Mouse (Mus musculus): Measurements from ENCODE around the gene Prpf19. TPM values are rescaled to one million over a fixed set of nuclear protein-coding genes. Genes with fewer than 3 reads are reported as not detected.

Gene Prpf19
- polyA plus RNA-seq (2015; fragmentation: Nextera tagmentation; extraction: Ambion mirVana), result 35.9 and 37.7 TPM in 2 replicates

- no peaks in the 10 kb centered on the region for H3K27me3 ChIP-seq (ENCODE audit: control insufficient read depth, insufficient read depth, low read length)
- peaks cover 18% of the 10 kb centered on the region for H3K4me1 ChIP-seq (ENCODE audit: control insufficient read depth, insufficient read depth, low read length)
- under 1% methylated on average over 43 of the region's 43 CpGs for WGBS
- H3K4me3 ChIP-seq (ENCODE audit: low read length), result peak within 1 kb of the TSS; percentile 79
- peak within 1 kb of the TSS; percentile 80 for H3K4me2 ChIP-seq (ENCODE audit: low read depth, low read length)
- H3K36me3 ChIP-seq (ENCODE audit: control insufficient read depth, insufficient read depth), result peaks cover 15% of the 10 kb centered on the region
- peak within 1 kb of the TSS; percentile 90 for H3K9ac ChIP-seq (ENCODE audit: low read length)
- H3K27ac ChIP-seq (ENCODE audit: low read length), result peak within 1 kb of the TSS; percentile 92
- H3K9me3 ChIP-seq (replicated peaks; ENCODE audit: control insufficient read depth, low read length), result no peaks in the 10 kb centered on the region
- peak; percentile 92 for ATAC-seq (replicated peaks; ENCODE audit: extremely low read depth, insufficient read depth, low FRiP score)
Observed at GRCm38 (mm10) chr19:10895016-10895528, at the start of gene Prpf19. Gene Prpf19 (plus strand): TSS chr19:10895231.

GRCm38 (mm10) chr19:10845454-10845853 is 49.6 kb upstream of the Prpf19 start:
- Histone ChIP-seq H3K4me3 (ENCODE audit: low read length) (no peak overlapping the region), H3K9me3 (replicated peaks; ENCODE audit: control insufficient read depth, low read length) (no peaks in the 10 kb centered on the region), H3K36me3 (ENCODE audit: control insufficient read depth, insufficient read depth) (no peaks in the 10 kb centered on the region), H3K9ac (ENCODE audit: low read length) (no peak overlapping the region), H3K27ac (ENCODE audit: low read length) (no peak overlapping the region), H3K4me2 (ENCODE audit: low read depth, low read length) (no peak overlapping the region), H3K4me1 (ENCODE audit: control insufficient read depth, insufficient read depth, low read length) (peaks cover 4% of the 10 kb centered on the region; the same call in 1 of the 2 replicates), H3K27me3 (ENCODE audit: control insufficient read depth, insufficient read depth, low read length) (peaks cover 2% of the 10 kb centered on the region; the same call in 1 of the 2 replicates)
- no peak for ATAC-seq (replicated peaks; ENCODE audit: extremely low read depth, insufficient read depth, low FRiP score)
- WGBS, result 78% methylated on average over 3 of the region's 3 CpGs

GRCm38 (mm10) chr19:10846150-10846549 is 48.9 kb upstream of the Prpf19 start:
- no peaks in the 10 kb centered on the region for H3K9me3 ChIP-seq (replicated peaks; ENCODE audit: control insufficient read depth, low read length)
- no peak overlapping the region for H3K9ac ChIP-seq (ENCODE audit: low read length)
- no peaks in the 10 kb centered on the region for H3K36me3 ChIP-seq (ENCODE audit: control insufficient read depth, insufficient read depth)
- 63% methylated on average over 7 of the region's 7 CpGs for WGBS
- H3K4me2 ChIP-seq (ENCODE audit: low read depth, low read length), result no peak overlapping the region
- ATAC-seq (replicated peaks; ENCODE audit: extremely low read depth, insufficient read depth, low FRiP score), result no peak
- peaks cover 4% of the 10 kb centered on the region; the same call in 1 of the 2 replicates for H3K4me1 ChIP-seq (ENCODE audit: control insufficient read depth, insufficient read depth, low read length)
- H3K27ac ChIP-seq (ENCODE audit: low read length), result no peak overlapping the region
- H3K27me3 ChIP-seq (ENCODE audit: control insufficient read depth, insufficient read depth, low read length), result peaks cover 2% of the 10 kb centered on the region; the same call in 1 of the 2 replicates
- H3K4me3 ChIP-seq (ENCODE audit: low read length), result no peak overlapping the region

GRCm38 (mm10) chr19:10847311-10848087 is 47.5 kb upstream of the Prpf19 start:
- no peak overlapping the region for H3K4me3 ChIP-seq (ENCODE audit: low read length)
- no peaks in the 10 kb centered on the region for H3K9me3 ChIP-seq (replicated peaks; ENCODE audit: control insufficient read depth, low read length)
- 39% methylated on average over 3 of the region's 3 CpGs for WGBS
- no peak overlapping the region for H3K9ac ChIP-seq (ENCODE audit: low read length)
- H3K27me3 ChIP-seq (ENCODE audit: control insufficient read depth, insufficient read depth, low read length), result peaks cover 2% of the 10 kb centered on the region; the same call in 1 of the 2 replicates
- no peaks in the 10 kb centered on the region for H3K36me3 ChIP-seq (ENCODE audit: control insufficient read depth, insufficient read depth)
- ATAC-seq (replicated peaks; ENCODE audit: extremely low read depth, insufficient read depth, low FRiP score), result no peak
- H3K4me2 ChIP-seq (ENCODE audit: low read depth, low read length), result no peak overlapping the region
- peaks cover 4% of the 10 kb centered on the region; the same call in 1 of the 2 replicates for H3K4me1 ChIP-seq (ENCODE audit: control insufficient read depth, insufficient read depth, low read length)
- H3K27ac ChIP-seq (ENCODE audit: low read length), result no peak overlapping the region

GRCm38 (mm10) chr19:10855422-10855821 is 39.6 kb upstream of the Prpf19 start:
- Histone ChIP-seq H3K9me3 (replicated peaks; ENCODE audit: control insufficient read depth, low read length) (no peaks in the 10 kb centered on the region), H3K9ac (ENCODE audit: low read length) (no peak overlapping the region), H3K27me3 (ENCODE audit: control insufficient read depth, insufficient read depth, low read length) (no peaks in the 10 kb centered on the region), H3K4me3 (ENCODE audit: low read length) (no peak overlapping the region), H3K27ac (ENCODE audit: low read length) (no peak overlapping the region), H3K36me3 (ENCODE audit: control insufficient read depth, insufficient read depth) (peaks cover 23% of the 10 kb centered on the region), H3K4me1 (ENCODE audit: control insufficient read depth, insufficient read depth, low read length) (no peaks in the 10 kb centered on the region), H3K4me2 (ENCODE audit: low read depth, low read length) (no peak overlapping the region)
- 73% methylated on average over 3 of the region's 3 CpGs for WGBS
- ATAC-seq (replicated peaks; ENCODE audit: extremely low read depth, insufficient read depth, low FRiP score), result no peak

GRCm38 (mm10) chr19:10856520-10856919 is 38.5 kb upstream of the Prpf19 start:
- H3K27ac ChIP-seq (ENCODE audit: low read length), result no peak overlapping the region
- H3K9me3 ChIP-seq (replicated peaks; ENCODE audit: control insufficient read depth, low read length), result no peaks in the 10 kb centered on the region
- 37% methylated on average over 2 of the region's 2 CpGs for WGBS
- H3K4me1 ChIP-seq (ENCODE audit: control insufficient read depth, insufficient read depth, low read length), result no peaks in the 10 kb centered on the region
- H3K36me3 ChIP-seq (ENCODE audit: control insufficient read depth, insufficient read depth), result peaks cover 28% of the 10 kb centered on the region
- H3K4me3 ChIP-seq (ENCODE audit: low read length), result no peak overlapping the region
- ATAC-seq (replicated peaks; ENCODE audit: extremely low read depth, insufficient read depth, low FRiP score), result no peak
- H3K9ac ChIP-seq (ENCODE audit: low read length), result no peak overlapping the region
- H3K4me2 ChIP-seq (ENCODE audit: low read depth, low read length), result no peak overlapping the region
- H3K27me3 ChIP-seq (ENCODE audit: control insufficient read depth, insufficient read depth, low read length), result no peaks in the 10 kb centered on the region

GRCm38 (mm10) chr19:10860072-10860497 is 34.9 kb upstream of the Prpf19 start:
- H3K4me2 ChIP-seq (ENCODE audit: low read depth, low read length), result no peak overlapping the region
- H3K4me1 ChIP-seq (ENCODE audit: control insufficient read depth, insufficient read depth, low read length), result no peaks in the 10 kb centered on the region
- H3K9ac ChIP-seq (ENCODE audit: low read length), result no peak overlapping the region
- H3K36me3 ChIP-seq (ENCODE audit: control insufficient read depth, insufficient read depth), result peaks cover 47% of the 10 kb centered on the region
- H3K27ac ChIP-seq (ENCODE audit: low read length), result no peak overlapping the region
- no peak overlapping the region for H3K4me3 ChIP-seq (ENCODE audit: low read length)
- no peaks in the 10 kb centered on the region for H3K9me3 ChIP-seq (replicated peaks; ENCODE audit: control insufficient read depth, low read length)
- 0 out of 2 replicates have a peak, but pooled peaks have one; percentile 3 for ATAC-seq (replicated peaks; ENCODE audit: extremely low read depth, insufficient read depth, low FRiP score)
- 48% methylated on average over 22 of the region's 22 CpGs for WGBS
- H3K27me3 ChIP-seq (ENCODE audit: control insufficient read depth, insufficient read depth, low read length), result no peaks in the 10 kb centered on the region

- Histone ChIP-seq H3K9me3 (replicated peaks; ENCODE audit: control insufficient read depth, low read length) (no peaks in the 10 kb centered on the region), H3K36me3 (ENCODE audit: control insufficient read depth, insufficient read depth) (peaks cover 33% of the 10 kb centered on the region), H3K27ac (ENCODE audit: low read length) (no peak overlapping the region), H3K9ac (ENCODE audit: low read length) (no peak overlapping the region), H3K4me1 (ENCODE audit: control insufficient read depth, insufficient read depth, low read length) (peaks cover 15% of the 10 kb centered on the region), H3K4me2 (ENCODE audit: low read depth, low read length) (no peak overlapping the region), H3K4me3 (ENCODE audit: low read length) (no peak overlapping the region), H3K27me3 (ENCODE audit: control insufficient read depth, insufficient read depth, low read length) (no peaks in the 10 kb centered on the region)
- no peak for ATAC-seq (replicated peaks; ENCODE audit: extremely low read depth, insufficient read depth, low FRiP score)
- 90% methylated on average over 13 of the region's 13 CpGs for WGBS
Observed at GRCm38 (mm10) chr19:10866351-10866750, 28.7 kb upstream of the Prpf19 start.

- Histone ChIP-seq H3K9ac (ENCODE audit: low read length) (peak overlapping the region; percentile 88), H3K4me2 (ENCODE audit: low read depth, low read length) (peak overlapping the region; percentile 84), H3K27me3 (ENCODE audit: control insufficient read depth, insufficient read depth, low read length) (no peaks in the 10 kb centered on the region), H3K36me3 (ENCODE audit: control insufficient read depth, insufficient read depth) (peaks cover 45% of the 10 kb centered on the region), H3K4me1 (ENCODE audit: control insufficient read depth, insufficient read depth, low read length) (peaks cover 15% of the 10 kb centered on the region), H3K9me3 (replicated peaks; ENCODE audit: control insufficient read depth, low read length) (no peaks in the 10 kb centered on the region), H3K4me3 (ENCODE audit: low read length) (peak overlapping the region; percentile 83), H3K27ac (ENCODE audit: low read length) (no peak overlapping the region)
- ATAC-seq (replicated peaks; ENCODE audit: extremely low read depth, insufficient read depth, low FRiP score), result no peak
- 41% methylated on average over 5 of the region's 5 CpGs for WGBS
Observed at GRCm38 (mm10) chr19:10867946-10868622, 26.9 kb upstream of the Prpf19 start.
